Mouse (Mus musculus) common myeloid progenitor, adult 5-6 weeks (primary cell): ENCODE measurements around the gene Trim45. TPM values are rescaled to one million over a fixed set of nuclear protein-coding genes. Genes with fewer than 3 reads are reported as not detected.

ENCODE experiments used
- ATAC-seq: replicated peaks from 2 replicates; pipeline ENCODE4 v1.8.0; 2016; ENCODE audit warnings: low read depth, mild to moderate bottlenecking, moderate TSS enrichment, inconsistent platforms; ENCODE audit not compliant: poor library complexity, severe bottlenecking
- total RNA-seq: library from RNA; stranded (forward); fragments of 200-1000, 187-1606 nt; gene quantifications from 2 replicates; pipeline ENCODE4 v1.2.3, GENCODE M21; 2017

Gene Trim45
- total RNA-seq, 1 experiment from 2014 or later, result 7.6 TPM

DNA sequence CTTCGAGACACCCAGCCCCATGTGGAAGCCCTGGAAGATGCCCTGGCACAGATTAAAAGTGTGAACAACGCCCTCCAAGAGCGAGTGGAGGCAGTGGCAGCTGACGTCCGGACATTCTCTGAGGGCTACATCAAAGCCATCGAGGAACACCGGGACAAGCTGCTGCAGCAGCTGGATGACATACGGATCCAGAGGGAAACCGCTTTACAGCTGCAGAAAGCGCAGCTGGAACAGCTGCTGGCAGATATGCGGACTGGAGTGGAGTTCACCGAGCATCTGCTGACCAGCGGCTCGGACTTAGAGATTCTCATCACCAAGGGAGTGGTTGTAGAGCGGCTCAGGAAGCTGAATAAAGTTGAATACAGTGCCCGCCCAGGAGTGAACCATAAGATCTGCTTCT, 3.2 kb downstream of the Trim45 start:
- ATAC-seq, result no peak

DNA sequence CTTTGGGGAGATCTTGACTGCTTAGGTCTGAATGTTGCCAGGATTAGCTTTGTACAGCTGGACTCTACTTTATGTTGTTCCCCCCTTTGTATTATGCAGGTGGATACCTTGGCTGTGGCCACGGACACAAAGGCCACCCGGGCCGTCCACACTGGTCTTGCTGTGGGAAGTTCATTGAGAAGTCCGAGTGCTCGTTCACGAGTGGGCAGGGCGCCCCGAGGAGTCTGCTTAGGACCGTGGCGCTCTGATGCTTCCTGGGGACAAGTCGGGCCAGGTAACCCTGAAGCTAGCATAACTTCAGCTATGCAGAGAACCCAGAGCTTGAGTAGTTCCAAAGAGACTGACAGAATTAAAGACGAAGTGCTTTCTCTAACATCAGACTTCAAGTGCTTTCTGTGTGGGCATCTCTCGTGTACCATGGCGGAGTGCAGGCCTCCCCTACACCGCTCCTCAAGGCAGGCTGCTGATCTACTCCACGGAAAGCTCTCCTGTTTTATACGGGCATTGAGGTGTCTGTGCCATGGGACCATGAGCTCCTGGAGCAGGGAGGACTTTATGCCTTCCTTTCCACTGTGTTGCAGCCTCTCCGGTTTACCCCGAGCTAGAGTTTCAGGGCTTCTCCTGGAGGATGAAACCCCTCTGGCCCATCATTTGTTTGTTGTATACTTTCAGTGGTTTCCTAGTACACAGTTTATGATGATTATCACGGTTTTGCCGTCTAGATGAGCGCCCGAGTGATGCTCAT, 9.5 kb downstream of the Trim45 start:
- no peak for ATAC-seq

DNA sequence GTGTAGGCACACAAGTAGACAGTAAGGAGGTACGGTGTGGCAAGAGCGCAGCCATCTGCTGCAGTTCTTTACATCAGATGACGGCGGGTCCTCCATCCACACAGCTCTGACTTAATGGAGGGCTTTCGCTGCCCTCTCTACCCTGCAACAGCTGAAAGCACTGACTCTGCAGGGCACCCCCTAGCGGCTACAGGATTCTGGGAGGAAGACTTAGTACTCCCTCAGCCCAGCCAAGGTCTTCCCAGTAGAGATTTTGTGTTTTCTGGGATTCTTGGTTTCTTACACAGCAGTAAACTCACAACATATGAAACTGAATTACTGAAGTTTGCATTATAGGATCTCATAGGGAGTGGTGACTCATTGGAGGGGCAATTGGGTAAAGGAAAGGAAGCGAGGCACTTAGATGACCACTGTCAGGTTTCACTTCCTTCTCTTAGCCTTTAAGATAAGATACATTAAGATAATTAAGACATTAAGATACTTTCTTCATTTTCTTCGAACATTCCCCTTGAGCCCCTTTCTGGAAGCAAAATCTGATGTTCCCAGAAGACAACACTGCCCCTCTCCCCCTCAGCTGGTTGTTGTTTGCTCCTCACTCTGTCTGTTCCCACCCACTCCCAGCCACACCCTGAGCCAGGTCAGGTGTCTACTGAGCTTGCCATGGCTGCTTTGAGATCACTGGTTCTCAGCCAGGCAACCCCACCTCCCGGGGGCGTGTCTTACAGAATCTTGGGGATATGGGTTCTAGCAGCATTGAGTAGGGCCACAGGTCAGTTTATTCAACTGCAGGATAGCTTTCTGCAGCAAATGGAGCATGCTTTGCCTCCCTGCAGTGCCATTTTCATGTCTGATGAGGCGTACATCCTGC, 10.3 kb downstream of the Trim45 start:
- ATAC-seq, result peak; percentile 84

DNA sequence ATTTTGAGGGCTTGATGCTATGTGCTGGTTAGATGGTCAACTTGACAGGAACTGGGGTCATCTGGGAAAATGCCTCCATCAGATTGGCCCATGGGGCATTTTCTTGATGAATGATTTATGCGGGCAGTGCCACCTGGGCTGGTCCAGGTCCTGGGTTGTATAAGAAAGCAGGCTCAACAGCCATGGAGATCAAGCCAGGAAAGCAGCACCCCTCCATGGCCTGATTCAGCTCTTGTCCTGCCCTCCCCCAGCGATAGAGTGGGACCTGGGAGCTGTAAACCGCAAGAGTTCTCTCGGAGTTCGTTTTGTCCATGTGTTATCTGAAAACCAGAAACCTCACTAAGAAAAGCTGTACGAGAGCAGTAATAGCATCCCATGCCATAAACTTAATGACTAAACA, 13.5 kb downstream of the Trim45 start:
- ATAC-seq, result no peak

DNA sequence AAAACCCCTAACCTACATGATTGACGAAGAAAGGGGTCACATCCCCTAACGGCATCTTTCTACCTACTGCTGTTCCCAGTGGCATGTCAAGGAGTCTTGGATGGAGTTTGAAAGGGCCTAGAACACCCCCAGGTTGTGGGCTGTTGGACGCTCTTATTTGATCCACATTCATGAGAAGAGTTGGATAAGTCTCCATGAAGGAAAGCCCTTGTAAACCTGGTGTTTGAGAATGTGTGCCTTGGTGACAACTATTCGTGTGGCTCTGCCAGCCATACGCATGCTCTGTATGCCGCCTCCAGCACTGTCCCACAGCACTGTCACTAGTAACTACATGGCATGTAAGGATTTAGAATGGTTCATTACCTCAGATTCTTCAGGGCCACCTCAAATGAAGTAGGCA, 14.2 kb downstream of the Trim45 start:
- no peak for ATAC-seq

DNA sequence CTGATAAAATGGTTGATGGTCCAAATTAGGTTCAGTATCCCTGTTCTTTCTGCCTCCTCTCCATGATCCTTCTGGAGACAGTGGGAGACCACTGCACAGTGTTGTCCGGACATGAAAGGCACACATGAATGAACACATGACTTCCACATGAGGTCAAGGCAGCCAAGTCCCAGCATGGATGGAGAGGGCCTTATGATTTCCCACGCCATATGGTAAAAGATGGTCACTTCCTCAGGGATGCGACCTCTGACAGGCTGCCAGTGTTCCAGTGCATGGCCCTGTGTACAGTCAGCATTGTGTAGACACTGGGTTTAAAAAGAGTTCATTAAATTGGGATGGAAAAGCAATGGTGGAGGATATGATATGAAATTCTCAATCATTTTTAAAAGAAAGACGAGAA, 16.2 kb downstream of the Trim45 start:
- no peak for ATAC-seq

DNA sequence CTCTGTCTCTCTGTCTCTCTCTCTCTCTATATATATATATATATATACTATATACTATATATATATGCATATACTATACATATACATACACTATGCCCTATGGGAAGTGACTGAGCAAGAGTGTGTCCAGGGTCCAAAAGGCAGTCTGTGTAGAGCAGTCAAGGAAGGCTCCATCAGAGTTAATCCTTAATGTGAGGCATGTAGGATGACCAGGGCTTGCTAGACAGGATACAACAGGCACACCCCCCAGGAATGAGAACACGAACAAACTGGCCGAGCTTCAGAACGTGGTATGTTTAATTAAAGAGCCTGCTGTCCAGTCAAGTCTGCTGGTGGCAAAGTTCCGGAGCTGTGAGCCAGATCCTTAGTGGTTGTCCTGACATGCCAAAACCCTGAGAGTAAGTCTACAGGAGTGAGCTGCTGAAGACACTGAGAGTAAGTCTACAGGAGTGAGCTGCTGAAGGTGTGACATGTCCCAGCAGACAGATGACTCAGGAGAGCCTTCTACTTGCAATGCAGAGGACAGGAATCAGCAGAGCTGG, 18.6 kb downstream of the Trim45 start:
- no peak for ATAC-seq

DNA sequence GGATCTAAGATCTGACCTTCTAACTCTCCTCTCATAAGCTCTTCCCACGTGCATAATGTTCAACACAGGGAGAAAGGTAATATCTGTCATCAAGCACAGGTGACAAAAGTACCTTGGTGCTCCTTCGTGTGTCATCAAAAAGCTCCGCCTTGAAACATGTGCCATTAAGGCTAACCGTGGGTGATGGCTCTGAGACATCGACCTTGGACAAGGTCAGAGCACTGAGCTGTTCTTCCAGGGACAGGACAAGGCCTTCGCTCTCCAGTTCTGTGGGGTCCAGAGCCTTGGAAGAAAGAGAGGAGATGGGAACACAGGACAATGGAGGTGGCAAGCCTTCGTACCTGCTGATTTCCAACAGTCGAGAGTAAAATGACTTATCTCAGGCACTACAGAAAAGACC, 25.3 kb downstream of the Trim45 start:
- no peak for ATAC-seq

DNA sequence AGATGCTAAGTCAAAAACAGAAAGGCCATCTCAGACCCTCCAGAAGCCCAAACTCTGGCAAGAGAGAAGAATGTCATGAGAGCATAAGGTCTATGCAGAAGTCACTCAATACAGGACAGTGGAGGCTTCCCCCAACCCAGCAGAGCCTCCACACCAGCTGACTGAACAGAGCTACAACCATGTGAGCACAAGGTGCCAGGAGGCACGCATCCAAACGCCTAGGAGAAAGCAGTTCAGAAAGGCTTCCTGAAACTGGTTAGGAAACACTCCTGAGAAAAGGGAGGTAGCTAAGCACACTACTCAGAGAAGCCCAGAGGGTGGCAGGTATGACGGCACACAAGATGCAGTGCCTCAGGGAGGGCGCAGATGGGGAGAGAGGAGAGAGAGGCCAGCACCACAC, 29.5 kb downstream of the Trim45 start:
- ATAC-seq, result no peak

DNA sequence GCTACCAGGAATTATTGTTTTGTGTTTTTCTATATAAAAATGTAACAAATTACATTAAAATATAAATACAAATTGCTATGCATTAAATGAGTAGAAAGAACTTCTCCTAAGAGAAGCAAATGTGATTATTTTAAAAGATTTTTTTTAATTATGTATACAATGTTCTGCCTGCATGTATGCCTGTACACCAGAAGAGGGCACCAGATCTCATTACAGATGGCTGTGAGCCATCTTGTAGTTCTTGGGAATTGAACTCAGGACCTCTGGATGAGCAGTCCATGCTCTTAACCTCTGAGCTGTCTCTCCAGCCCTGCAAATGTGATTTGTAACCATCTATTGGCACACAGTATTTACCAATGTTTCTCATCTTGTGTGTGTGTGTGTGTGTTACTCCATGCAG, 32.6 kb downstream of the Trim45 start:
- no peak for ATAC-seq

DNA sequence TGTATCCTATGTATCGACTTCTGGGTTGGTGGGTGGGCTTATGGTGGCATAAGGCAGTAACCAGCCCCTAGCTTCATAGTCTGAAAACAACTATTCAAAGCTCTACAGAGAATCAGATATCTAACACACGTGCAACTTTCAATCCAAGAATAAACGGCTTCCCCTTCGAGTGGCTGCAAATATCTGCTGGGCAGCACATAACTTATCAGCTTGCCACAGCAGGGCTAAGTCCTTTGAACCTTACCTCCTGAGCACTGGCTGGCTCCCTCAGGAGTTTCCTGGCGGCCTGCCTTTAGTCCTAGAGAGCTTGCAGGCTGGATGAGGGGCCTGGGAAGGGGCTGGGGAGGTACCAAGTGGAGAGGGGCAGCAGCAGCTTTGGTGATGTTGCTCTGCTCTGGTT, 39.0 kb downstream of the Trim45 start:
- ATAC-seq, result no peak

DNA sequence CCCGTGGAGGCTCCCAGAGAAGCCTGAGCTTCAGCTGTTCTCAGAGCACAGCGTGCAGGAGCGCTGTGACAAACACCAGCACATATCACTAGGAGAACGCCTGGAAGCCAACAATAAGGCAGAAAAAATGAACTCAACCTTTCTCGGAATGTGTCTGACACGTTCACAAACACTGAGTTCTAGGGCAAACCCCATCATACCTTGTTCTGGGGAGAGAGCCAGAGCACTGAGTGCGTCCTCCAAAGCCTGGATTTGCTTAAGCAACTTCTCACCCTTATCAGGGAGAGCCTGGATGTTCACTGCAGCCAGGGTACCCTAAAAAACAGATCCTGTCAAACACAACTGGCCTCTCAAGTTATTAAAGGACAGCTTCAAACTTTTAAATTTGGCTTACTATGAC, 39.5 kb downstream of the Trim45 start:
- no peak for ATAC-seq

DNA sequence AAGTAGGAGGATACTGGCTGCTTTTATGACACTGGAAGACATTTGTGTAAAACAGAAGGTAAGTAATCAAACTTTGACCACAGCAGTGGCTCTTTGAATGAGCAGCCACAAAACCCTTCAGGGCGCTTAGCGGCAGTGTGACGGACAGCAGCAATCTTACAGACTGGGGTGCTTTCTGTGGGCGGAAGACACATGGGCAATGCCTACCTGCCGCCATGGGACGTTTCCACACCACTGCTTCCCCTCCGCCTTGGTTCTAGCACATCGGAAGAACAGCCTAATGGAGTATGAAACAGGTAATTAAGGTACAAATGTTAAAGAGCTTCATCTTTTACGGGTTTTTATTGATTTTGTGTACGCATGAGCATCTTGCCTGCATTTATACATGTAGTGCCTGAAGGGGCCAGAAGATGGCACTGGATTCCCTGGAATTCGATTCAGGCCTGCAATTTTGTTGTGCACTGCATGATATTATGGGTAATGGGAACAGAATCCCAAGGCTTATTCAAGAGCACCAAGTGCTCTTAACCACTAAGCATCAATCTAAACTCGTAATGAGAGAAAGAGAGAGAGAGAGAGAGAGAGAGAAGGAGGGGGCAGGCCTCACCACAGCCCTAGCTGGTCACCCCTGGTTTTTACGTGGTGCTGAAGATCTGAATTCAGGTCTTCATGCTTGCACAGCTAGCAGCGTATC, 42.0 kb downstream of the Trim45 start:
- peak; percentile 65; the same call in 1 of the 2 replicates for ATAC-seq

DNA sequence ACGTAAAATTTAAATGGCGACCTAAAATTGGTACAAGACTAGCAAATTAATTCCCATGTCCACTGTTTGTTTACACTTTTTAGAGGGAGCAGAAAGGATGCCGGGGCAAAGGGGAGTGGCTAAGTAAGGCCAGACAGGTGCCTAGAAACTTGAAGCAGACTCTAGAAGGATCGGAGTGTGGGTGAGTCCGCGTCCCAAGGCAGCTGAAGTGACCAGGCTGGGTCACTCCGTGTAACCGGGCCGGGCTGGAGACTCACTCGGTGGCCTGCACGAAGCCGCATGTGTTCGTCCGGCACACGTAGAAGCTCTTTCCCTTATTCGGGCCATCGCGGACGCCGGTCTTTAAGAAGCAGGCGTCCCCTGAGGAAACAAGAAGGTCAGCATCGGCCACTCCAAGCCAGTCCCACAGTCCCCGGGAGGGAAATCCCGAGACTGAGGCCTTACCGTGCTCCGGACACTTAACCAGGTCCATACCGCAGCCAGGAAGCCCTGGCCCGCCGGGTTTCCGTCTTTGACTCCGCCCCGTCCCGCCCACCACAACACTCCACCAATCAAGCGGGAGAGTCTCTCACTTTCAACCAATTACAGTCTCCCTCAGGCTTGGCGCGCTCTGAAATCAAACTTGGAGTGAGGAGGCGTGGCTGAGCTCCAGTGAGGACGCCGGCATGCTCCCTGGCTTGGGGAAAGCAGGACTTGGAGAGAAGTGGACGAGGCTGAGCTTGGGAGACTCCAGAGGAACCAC, 47.3 kb downstream of the Trim45 start, which contains the start of gene Ttf2:
Gene Ttf2 (minus strand): TSS at position 488 of the 742 bp plus-strand sequence.
- ATAC-seq, result peak; percentile 99

DNA sequence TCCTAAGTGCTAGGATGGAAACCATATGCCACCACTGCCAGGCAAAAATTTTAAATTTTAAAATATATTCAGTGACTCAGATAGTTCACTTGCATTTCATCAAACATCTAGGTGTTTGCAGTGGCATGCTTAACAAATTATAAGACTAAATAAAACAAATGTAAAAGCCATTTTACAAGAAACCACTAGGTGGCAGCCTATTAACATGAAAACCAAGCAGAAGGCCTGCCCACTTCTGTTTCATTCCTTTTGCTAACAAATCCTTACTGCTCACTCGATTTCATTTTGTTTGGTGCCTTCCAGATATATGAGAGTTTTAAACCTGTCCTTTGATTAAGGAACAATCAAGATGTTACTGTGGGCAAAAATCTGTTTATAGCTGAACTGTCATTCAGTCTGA, 51.9 kb downstream of the Trim45 start:
- 0 out of 2 replicates have a peak, but pooled peaks have one; percentile 19 for ATAC-seq

DNA sequence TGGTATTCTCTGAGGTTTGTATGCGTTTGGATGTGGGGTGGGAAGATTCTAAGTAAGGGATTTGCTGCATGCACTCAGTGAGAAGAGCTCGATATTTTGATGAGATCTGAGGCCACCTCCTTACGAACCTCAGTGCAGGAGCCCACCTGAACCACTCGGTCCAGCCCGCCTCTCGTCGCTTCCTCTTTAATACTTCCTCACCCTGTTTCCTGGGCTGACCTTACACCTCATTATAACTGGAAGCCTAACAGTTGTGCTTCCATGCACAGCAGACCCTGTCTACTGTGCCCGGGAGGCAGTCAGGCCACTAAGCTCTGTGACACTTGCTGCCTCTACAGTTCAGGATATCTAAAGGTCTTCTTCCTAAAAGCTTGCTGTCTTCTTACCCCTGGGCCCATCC, 57.3 kb downstream of the Trim45 start:
- peak; percentile 45; the same call in 1 of the 2 replicates for ATAC-seq
